Mouse (Mus musculus) limb, embryonic 14.5 days (tissue): ENCODE measurements around the gene Gjd3. TPM values are rescaled to one million over a fixed set of nuclear protein-coding genes. Genes with fewer than 3 reads are reported as not detected.

Experiments
- ATAC-seq: fragments of 200-750 bp; cut with Nextera tagmentation; 2 replicates; pipeline ENCODE4 v1.8.0; 2017; ENCODE audit warnings: low read depth, moderate number of reproducible peaks, moderate TSS enrichment; ENCODE audit not compliant: low FRiP score
- DNase-seq: peaks from one replicate; pipeline ENCODE4 v3.0.0-alpha.2; 2015; ENCODE audit warnings: low spot score
- H3K27ac ChIP-seq: fragments of 300-500 bp; sonication (generic); replicated peaks from 2 replicates; pipeline ENCODE4 v1.5.1; 2014; ENCODE audit warnings: low read depth, mild to moderate bottlenecking, low read length, moderate library complexity, mixed read lengths
- H3K27me3 ChIP-seq: fragments of 300-500 bp; sonication (generic); 2 replicates; pipeline ENCODE4 v1.6.1; 2014; ENCODE audit warnings: low read length, mixed read lengths; ENCODE audit not compliant: control insufficient read depth, insufficient read depth
- H3K36me3 ChIP-seq: fragments of 300-500 bp; sonication (generic); 2 replicates; pipeline ENCODE4 v1.6.1; 2014; ENCODE audit warnings: mild to moderate bottlenecking, low read length, moderate library complexity, mixed read lengths; ENCODE audit not compliant: control insufficient read depth, insufficient read depth
- H3K4me1 ChIP-seq: fragments of 300-500 bp; sonication (generic); 2 replicates; pipeline ENCODE4 v1.6.1; 2014; ENCODE audit warnings: antibody characterized with exemption, low read length, mixed read lengths; ENCODE audit not compliant: control insufficient read depth, insufficient read depth
- H3K4me2 ChIP-seq: fragments of 300-500 bp; sonication (generic); replicated peaks from 2 replicates; pipeline ENCODE4 v1.6.1; 2014; ENCODE audit warnings: low read depth, mild to moderate bottlenecking, low read length, moderate library complexity; ENCODE audit not compliant: severe bottlenecking
- H3K4me3 ChIP-seq: fragments of 300-500 bp; sonication (generic); replicated peaks from 2 replicates; pipeline ENCODE4 v1.5.1; 2014; ENCODE audit warnings: low read length
- H3K9ac ChIP-seq: fragments of 300-500 bp; sonication (generic); 2 replicates; pipeline ENCODE4 v1.6.1; 2014; ENCODE audit warnings: mild to moderate bottlenecking, low read depth, low read length, moderate library complexity; ENCODE audit not compliant: severe bottlenecking
- H3K9me3 ChIP-seq: fragments of 300-500 bp; sonication (generic); 2 replicates; pipeline ENCODE4 v1.6.1; 2016; ENCODE audit warnings: low read length; ENCODE audit not compliant: control insufficient read depth
- POLR2A ChIP-seq: fragments of 200-500 bp; IDR thresholded peaks from 2 replicates; pipeline ENCODE4 v1.8.0; 2012; ENCODE audit warnings: inconsistent platforms, mild to moderate bottlenecking, moderate library complexity, borderline replicate concordance; ENCODE audit not compliant: insufficient read depth, insufficient read length; ENCODE audit errors: extremely low read depth
- WGBS: fragments of 180-500 bp; shearing (Covaris S2); extraction: QIAGEN DNeasy Blood & Tissue Kit; methylation state at CpG from one replicate; pipeline ENCODE4 v1.1.7; 2014; 5-methylcytosine and 5-hydroxymethylcytosine counted together
- polyA plus RNA-seq, 2 experiments: library from polyadenylated mRNA; depleted of rRNA in 1 of 2; stranded (reverse) in 1 of 2; unstranded in 1 of 2; fragments of >200 nt; fragmentation: Nextera tagmentation in 1 of 2; extraction: Ambion mirVana in 1 of 2; gene quantifications; 2 replicates each; pipeline versions ENCODE4 v1.2.1 to v1.2.3; 2012 to 2014

Gjd3 gene
- polyA plus RNA-seq, 2 experiments, result 0.45 to 1.3 TPM

DNA sequence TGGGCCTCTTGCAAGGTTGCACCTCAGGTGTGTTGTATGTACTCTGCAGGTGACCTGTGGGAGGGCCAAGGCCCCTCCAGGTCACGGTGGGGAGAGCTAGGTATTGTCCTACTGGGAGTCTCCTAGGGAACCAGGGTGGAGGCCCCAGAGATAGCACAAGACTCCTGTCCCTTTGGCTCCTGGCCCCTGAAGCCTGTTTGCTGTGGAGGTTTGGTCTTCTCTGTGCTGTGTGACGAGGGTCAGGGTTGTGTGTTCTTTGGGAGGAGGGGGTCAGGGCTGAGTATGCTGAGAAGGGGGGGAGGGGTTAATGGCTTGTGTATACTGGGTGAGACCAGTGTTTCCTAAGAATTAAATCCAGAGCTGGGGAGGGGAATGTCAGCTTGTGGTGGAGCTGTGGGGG lies 29.5 kb downstream of the Gjd3 start:
- DNase-seq (no peak), ATAC-seq (no peak)
- Histone ChIP-seq H3K4me2 (no peak overlapping the region), H3K9me3 (no peaks in the 10 kb centered on the region), H3K9ac (no peak overlapping the region), H3K36me3 (peaks cover 55% of the 10 kb centered on the region), H3K27me3 (no peaks in the 10 kb centered on the region), H3K4me1 (peaks cover 47% of the 10 kb centered on the region), H3K4me3 (no peak overlapping the region), H3K27ac (no peak overlapping the region)
- TF ChIP-seq POLR2A, result no peak
- 34% methylated on average over 2 of the region's 2 CpGs for WGBS

DNA sequence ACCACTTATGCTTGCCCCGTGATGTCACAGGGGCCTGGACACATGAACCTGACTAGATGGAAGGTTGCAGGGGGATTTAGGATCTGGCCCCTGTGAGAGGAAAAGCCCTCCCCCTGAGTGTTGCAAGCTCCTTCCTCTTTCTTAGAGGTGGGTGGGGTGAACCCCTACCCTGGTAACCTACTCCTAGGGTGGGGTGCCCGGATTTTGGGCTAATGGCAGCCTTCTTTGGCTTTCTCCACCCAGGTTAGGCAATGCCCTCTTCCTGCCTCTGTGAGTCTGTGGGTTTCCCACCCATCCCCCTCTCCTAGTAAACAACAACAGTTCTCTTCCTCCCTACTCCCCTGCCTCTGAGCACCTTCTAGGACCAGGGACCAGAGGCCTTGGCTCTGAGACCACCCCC lies 30.1 kb downstream of the Gjd3 start:
- Histone ChIP-seq H3K4me2 (no peak overlapping the region), H3K4me3 (no peak overlapping the region), H3K9ac (no peak overlapping the region), H3K27ac (no peak overlapping the region), H3K27me3 (no peaks in the 10 kb centered on the region), H3K4me1 (peaks cover 51% of the 10 kb centered on the region), H3K36me3 (peaks cover 58% of the 10 kb centered on the region), H3K9me3 (no peaks in the 10 kb centered on the region)
- no peak for TF ChIP-seq POLR2A
- ATAC-seq (no peak), DNase-seq (no peak)
- 62% methylated on average over 2 of the region's 2 CpGs for WGBS

DNA sequence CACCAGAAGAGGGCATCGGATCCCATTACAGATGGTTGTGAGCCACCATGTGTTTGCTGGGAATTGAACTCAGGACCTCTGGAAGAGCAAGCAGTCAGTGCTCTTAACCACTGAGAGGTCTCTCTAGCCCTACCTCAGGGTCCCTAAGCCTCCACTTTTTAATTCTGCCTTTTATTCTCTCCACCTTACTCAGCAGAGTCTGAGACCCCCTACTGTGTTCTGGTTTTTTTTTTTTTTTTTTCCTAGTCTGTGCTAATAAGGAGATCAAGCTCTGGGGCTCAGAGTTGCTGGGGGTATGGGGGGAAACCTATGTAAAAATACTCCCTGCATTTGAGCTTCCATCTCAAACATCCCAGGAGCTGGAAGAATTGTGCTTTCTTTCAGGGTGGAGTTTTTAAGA lies 30.7 kb downstream of the Gjd3 start:
- no peak for DNase-seq
- H3K4me1 ChIP-seq, result peaks cover 58% of the 10 kb centered on the region
- 64% methylated on average over 1 of the region's 1 CpGs for WGBS
- no peaks in the 10 kb centered on the region for H3K9me3 ChIP-seq
- H3K4me3 ChIP-seq, result no peak overlapping the region
- H3K36me3 ChIP-seq, result peaks cover 58% of the 10 kb centered on the region
- no peak overlapping the region for H3K4me2 ChIP-seq
- TF ChIP-seq POLR2A, result no peak
- no peak overlapping the region for H3K9ac ChIP-seq
- no peak for ATAC-seq
- no peaks in the 10 kb centered on the region for H3K27me3 ChIP-seq
- no peak overlapping the region for H3K27ac ChIP-seq

DNA sequence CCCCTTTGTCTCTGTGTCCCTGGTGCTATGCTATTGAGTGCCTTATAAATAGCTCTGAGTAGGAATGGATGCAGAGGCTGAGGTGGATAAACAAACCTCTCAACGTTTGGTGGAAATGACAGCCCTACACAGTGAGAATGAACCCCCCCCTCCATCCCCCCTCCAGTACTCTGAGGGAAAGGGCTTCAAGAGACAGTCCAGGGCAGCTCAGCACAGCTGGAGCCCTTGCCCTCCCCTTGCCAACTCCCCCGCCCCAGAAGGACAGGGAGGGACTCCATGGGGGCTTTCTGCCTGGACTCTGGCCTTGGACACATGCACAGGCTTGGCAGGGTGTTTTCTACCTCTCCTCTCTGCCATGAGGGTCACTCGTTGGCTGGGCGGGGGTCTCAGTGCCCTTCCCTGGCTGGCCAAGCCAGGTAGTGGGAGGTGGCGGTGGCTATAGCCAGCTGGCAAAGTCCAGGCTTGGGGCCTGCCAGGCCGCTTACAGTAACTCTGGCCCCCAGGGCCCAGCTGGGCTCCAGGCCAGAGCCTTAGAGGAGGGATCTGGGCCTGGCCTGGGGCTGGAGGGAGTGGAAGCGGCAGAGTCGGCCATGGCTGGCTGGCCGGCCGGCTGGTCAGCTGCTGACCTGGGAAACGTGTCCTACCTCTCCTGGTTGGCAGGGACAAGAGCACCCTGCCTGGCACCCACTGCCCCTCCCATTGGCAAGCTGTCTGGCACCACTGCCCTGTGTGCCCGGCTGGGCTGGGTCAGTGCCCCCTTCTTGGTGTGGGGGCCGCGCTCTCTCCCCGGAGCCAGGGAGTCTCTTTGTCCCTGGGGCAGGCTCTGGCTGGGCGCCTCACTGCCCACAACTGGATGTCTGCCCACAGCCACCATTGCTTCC lies 31.6 kb downstream of the Gjd3 start:
- Histone ChIP-seq H3K4me1 (peaks cover 58% of the 10 kb centered on the region), H3K9ac (0 out of 2 replicates have a peak overlapping the region, but pooled peaks have one; percentile 25), H3K36me3 (peaks cover 53% of the 10 kb centered on the region), H3K27me3 (no peaks in the 10 kb centered on the region), H3K4me2 (0 out of 2 replicates have a peak overlapping the region, but pooled peaks have one; percentile 13), H3K9me3 (no peaks in the 10 kb centered on the region), H3K4me3 (no peak overlapping the region), H3K27ac (peak overlapping the region; percentile 43; the same call in 1 of the 2 replicates)
- 58% methylated on average over 12 of the region's 16 CpGs for WGBS
- TF ChIP-seq POLR2A, result no peak
- ATAC-seq, result no peak
- DNase-seq, result no peak

DNA sequence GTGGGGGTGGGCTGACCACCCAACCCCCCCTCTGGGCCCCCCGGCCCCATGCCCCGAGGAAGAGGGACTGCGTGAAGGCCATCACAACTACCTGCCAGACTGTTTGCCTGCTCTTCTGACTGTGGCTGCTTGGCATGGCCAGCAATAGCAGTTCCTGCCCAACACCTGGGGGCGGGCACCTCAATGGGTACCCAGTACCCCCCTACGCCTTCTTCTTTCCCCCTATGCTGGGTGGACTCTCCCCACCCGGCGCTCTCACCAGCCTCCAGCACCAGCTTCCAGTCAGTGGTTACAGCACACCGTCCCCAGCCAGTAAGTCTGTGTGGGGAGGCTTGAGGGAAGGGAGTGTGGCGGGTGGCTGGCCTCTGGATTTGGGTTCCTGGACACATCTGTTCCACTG lies 32.3 kb downstream of the Gjd3 start:
- WGBS, result 89% methylated on average over 8 of the region's 9 CpGs
- Histone ChIP-seq H3K4me2 (no peak overlapping the region), H3K4me3 (no peak overlapping the region), H3K27ac (no peak overlapping the region), H3K4me1 (peaks cover 61% of the 10 kb centered on the region), H3K9ac (no peak overlapping the region), H3K9me3 (no peaks in the 10 kb centered on the region), H3K36me3 (peaks cover 55% of the 10 kb centered on the region), H3K27me3 (no peaks in the 10 kb centered on the region)
- ATAC-seq (no peak), DNase-seq (no peak)
- TF ChIP-seq POLR2A, result no peak
